Mouse (Mus musculus): ENCODE results near the gene Ubash3a. TPM values are rescaled to one million over a fixed set of nuclear protein-coding genes. Genes with fewer than 3 reads are reported as not detected.

The Ubash3a gene
- polyA plus RNA-seq, 1 experiment from 2014 or later, result 0.42 TPM

- H3K9ac ChIP-seq (ENCODE audit: low read length), result no peak overlapping the region
- 72% methylated on average over 12 of the region's 12 CpGs for WGBS
- DNase-seq (ENCODE audit: low spot score) (no peak), ATAC-seq (ENCODE audit: insufficient read depth, low FRiP score, low TSS enrichment) (no peak)
- H3K36me3 ChIP-seq (ENCODE audit: control insufficient read depth, insufficient read depth, low read length), result no peaks in the 10 kb centered on the region
- H3K27me3 ChIP-seq (ENCODE audit: control insufficient read depth, insufficient read depth, low read length), result no peaks in the 10 kb centered on the region
- H3K4me2 ChIP-seq (ENCODE audit: low read depth), result no peak overlapping the region
- H3K4me1 ChIP-seq (ENCODE audit: control insufficient read depth, insufficient read depth, low read length), result no peaks in the 10 kb centered on the region
- no peaks in the 10 kb centered on the region for H3K9me3 ChIP-seq (ENCODE audit: control insufficient read depth, low read length)
- no peak overlapping the region for H3K4me3 ChIP-seq (ENCODE audit: low read depth, low read length)
- no peak overlapping the region for H3K27ac ChIP-seq (ENCODE audit: low read depth, low read length)
Observed at GRCm38 (mm10) chr17:31183180-31183974, 24.3 kb upstream of the Ubash3a start.

GRCm38 (mm10) chr17:31184269-31184990 is 23.2 kb upstream of the Ubash3a start:
- WGBS, result 84% methylated on average over 12 of the region's 12 CpGs

GRCm38 (mm10) chr17:31187370-31187769 is 20.3 kb upstream of the Ubash3a start:
- no peak overlapping the region for H3K27ac ChIP-seq (ENCODE audit: low read depth, low read length)
- no peaks in the 10 kb centered on the region for H3K36me3 ChIP-seq (ENCODE audit: control insufficient read depth, insufficient read depth, low read length)
- no peaks in the 10 kb centered on the region for H3K27me3 ChIP-seq (ENCODE audit: control insufficient read depth, insufficient read depth, low read length)
- 26% methylated on average over 4 of the region's 4 CpGs for WGBS
- ATAC-seq (ENCODE audit: insufficient read depth, low FRiP score, low TSS enrichment) (no peak), DNase-seq (ENCODE audit: low spot score) (peak; percentile 71)
- H3K9me3 ChIP-seq (ENCODE audit: control insufficient read depth, low read length), result no peaks in the 10 kb centered on the region
- H3K4me2 ChIP-seq (ENCODE audit: low read depth), result no peak overlapping the region
- no peaks in the 10 kb centered on the region for H3K4me1 ChIP-seq (ENCODE audit: control insufficient read depth, insufficient read depth, low read length)
- H3K9ac ChIP-seq (ENCODE audit: low read length), result no peak overlapping the region
- H3K4me3 ChIP-seq (ENCODE audit: low read depth, low read length), result no peak overlapping the region

More at GRCm38 (mm10) chr17:31184269-31184990, 23.2 kb upstream of the Ubash3a start:
- Histone ChIP-seq H3K36me3 (ENCODE audit: control insufficient read depth, insufficient read depth, low read length) (no peaks in the 10 kb centered on the region), H3K9ac (ENCODE audit: low read length) (no peak overlapping the region), H3K4me2 (ENCODE audit: low read depth) (no peak overlapping the region), H3K9me3 (ENCODE audit: control insufficient read depth, low read length) (no peaks in the 10 kb centered on the region), H3K4me1 (ENCODE audit: control insufficient read depth, insufficient read depth, low read length) (no peaks in the 10 kb centered on the region), H3K27ac (ENCODE audit: low read depth, low read length) (no peak overlapping the region), H3K27me3 (ENCODE audit: control insufficient read depth, insufficient read depth, low read length) (no peaks in the 10 kb centered on the region), H3K4me3 (ENCODE audit: low read depth, low read length) (no peak overlapping the region)
- ATAC-seq (ENCODE audit: insufficient read depth, low FRiP score, low TSS enrichment), result no peak
- no peak for DNase-seq (ENCODE audit: low spot score)

- Histone ChIP-seq H3K4me3 (ENCODE audit: low read depth, low read length) (no peak overlapping the region), H3K9ac (ENCODE audit: low read length) (no peak overlapping the region), H3K9me3 (ENCODE audit: control insufficient read depth, low read length) (no peaks in the 10 kb centered on the region), H3K4me2 (ENCODE audit: low read depth) (no peak overlapping the region), H3K36me3 (ENCODE audit: control insufficient read depth, insufficient read depth, low read length) (no peaks in the 10 kb centered on the region), H3K27me3 (ENCODE audit: control insufficient read depth, insufficient read depth, low read length) (no peaks in the 10 kb centered on the region), H3K27ac (ENCODE audit: low read depth, low read length) (no peak overlapping the region), H3K4me1 (ENCODE audit: control insufficient read depth, insufficient read depth, low read length) (no peaks in the 10 kb centered on the region)
- ATAC-seq (ENCODE audit: insufficient read depth, low FRiP score, low TSS enrichment), result no peak
- DNase-seq (ENCODE audit: low spot score), result no peak
- WGBS, result 76% methylated on average over 8 of the region's 8 CpGs
Observed at GRCm38 (mm10) chr17:31191825-31192224, 15.8 kb upstream of the Ubash3a start.

- Histone ChIP-seq H3K36me3 (ENCODE audit: control insufficient read depth, insufficient read depth, low read length) (no peaks in the 10 kb centered on the region), H3K9me3 (ENCODE audit: control insufficient read depth, low read length) (no peaks in the 10 kb centered on the region), H3K27me3 (ENCODE audit: control insufficient read depth, insufficient read depth, low read length) (no peaks in the 10 kb centered on the region), H3K9ac (ENCODE audit: low read length) (no peak overlapping the region), H3K4me1 (ENCODE audit: control insufficient read depth, insufficient read depth, low read length) (no peaks in the 10 kb centered on the region), H3K4me2 (ENCODE audit: low read depth) (no peak overlapping the region), H3K27ac (ENCODE audit: low read depth, low read length) (no peak overlapping the region), H3K4me3 (ENCODE audit: low read depth, low read length) (no peak overlapping the region)
- DNase-seq (ENCODE audit: low spot score) (no peak), ATAC-seq (ENCODE audit: insufficient read depth, low FRiP score, low TSS enrichment) (no peak)
- WGBS, result 59% methylated on average over 2 of the region's 2 CpGs
Observed at GRCm38 (mm10) chr17:31192663-31193062, 15.0 kb upstream of the Ubash3a start.

GRCm38 (mm10) chr17:31193360-31193759 is 14.3 kb upstream of the Ubash3a start:
- WGBS, result 86% methylated on average over 9 of the region's 9 CpGs
- Histone ChIP-seq H3K4me2 (ENCODE audit: low read depth) (no peak overlapping the region), H3K27ac (ENCODE audit: low read depth, low read length) (no peak overlapping the region), H3K27me3 (ENCODE audit: control insufficient read depth, insufficient read depth, low read length) (no peaks in the 10 kb centered on the region), H3K9ac (ENCODE audit: low read length) (no peak overlapping the region), H3K4me3 (ENCODE audit: low read depth, low read length) (no peak overlapping the region), H3K9me3 (ENCODE audit: control insufficient read depth, low read length) (no peaks in the 10 kb centered on the region), H3K36me3 (ENCODE audit: control insufficient read depth, insufficient read depth, low read length) (no peaks in the 10 kb centered on the region), H3K4me1 (ENCODE audit: control insufficient read depth, insufficient read depth, low read length) (no peaks in the 10 kb centered on the region)
- ATAC-seq (ENCODE audit: insufficient read depth, low FRiP score, low TSS enrichment), result no peak
- no peak for DNase-seq (ENCODE audit: low spot score)

- H3K27ac ChIP-seq (ENCODE audit: low read depth, low read length), result no peak overlapping the region
- ATAC-seq (ENCODE audit: insufficient read depth, low FRiP score, low TSS enrichment) (no peak), DNase-seq (ENCODE audit: low spot score) (no peak)
- no peak overlapping the region for H3K4me2 ChIP-seq (ENCODE audit: low read depth)
- no peak overlapping the region for H3K4me3 ChIP-seq (ENCODE audit: low read depth, low read length)
- no peaks in the 10 kb centered on the region for H3K9me3 ChIP-seq (ENCODE audit: control insufficient read depth, low read length)
- WGBS, result 93% methylated on average over 6 of the region's 6 CpGs
- H3K36me3 ChIP-seq (ENCODE audit: control insufficient read depth, insufficient read depth, low read length), result no peaks in the 10 kb centered on the region
- H3K27me3 ChIP-seq (ENCODE audit: control insufficient read depth, insufficient read depth, low read length), result no peaks in the 10 kb centered on the region
- no peaks in the 10 kb centered on the region for H3K4me1 ChIP-seq (ENCODE audit: control insufficient read depth, insufficient read depth, low read length)
- H3K9ac ChIP-seq (ENCODE audit: low read length), result no peak overlapping the region
Observed at GRCm38 (mm10) chr17:31195207-31195606, 12.5 kb upstream of the Ubash3a start.

- H3K27me3 ChIP-seq (ENCODE audit: control insufficient read depth, insufficient read depth, low read length), result no peaks in the 10 kb centered on the region
- 88% methylated on average over 7 of the region's 7 CpGs for WGBS
- ATAC-seq (ENCODE audit: insufficient read depth, low FRiP score, low TSS enrichment), result no peak
Observed at GRCm38 (mm10) chr17:31196283-31196682, 11.4 kb upstream of the Ubash3a start.

GRCm38 (mm10) chr17:31198877-31199276 is 8.8 kb upstream of the Ubash3a start, which contains the start of gene Tmprss3:
Gene Tmprss3 (minus strand): TSS chr17:31198977.
- H3K9ac ChIP-seq (ENCODE audit: low read length), result no peak within 1 kb of the TSS
- H3K36me3 ChIP-seq (ENCODE audit: control insufficient read depth, insufficient read depth, low read length), result no peaks in the 10 kb centered on the region
- DNase-seq (ENCODE audit: low spot score), result no peak
- H3K27me3 ChIP-seq (ENCODE audit: control insufficient read depth, insufficient read depth, low read length), result no peaks in the 10 kb centered on the region
- H3K4me3 ChIP-seq (ENCODE audit: low read depth, low read length), result no peak within 1 kb of the TSS
- H3K27ac ChIP-seq (ENCODE audit: low read depth, low read length), result no peak within 1 kb of the TSS
- no peaks in the 10 kb centered on the region for H3K4me1 ChIP-seq (ENCODE audit: control insufficient read depth, insufficient read depth, low read length)
- no peak within 1 kb of the TSS for H3K4me2 ChIP-seq (ENCODE audit: low read depth)
- WGBS, result 93% methylated on average over 11 of the region's 11 CpGs
- no peak for ATAC-seq (ENCODE audit: insufficient read depth, low FRiP score, low TSS enrichment)
- H3K9me3 ChIP-seq (ENCODE audit: control insufficient read depth, low read length), result no peaks in the 10 kb centered on the region

More at GRCm38 (mm10) chr17:31196283-31196682, 11.4 kb upstream of the Ubash3a start:
- Histone ChIP-seq H3K9me3 (ENCODE audit: control insufficient read depth, low read length) (no peaks in the 10 kb centered on the region), H3K4me2 (ENCODE audit: low read depth) (no peak overlapping the region), H3K36me3 (ENCODE audit: control insufficient read depth, insufficient read depth, low read length) (no peaks in the 10 kb centered on the region), H3K4me1 (ENCODE audit: control insufficient read depth, insufficient read depth, low read length) (no peaks in the 10 kb centered on the region), H3K4me3 (ENCODE audit: low read depth, low read length) (no peak overlapping the region), H3K9ac (ENCODE audit: low read length) (no peak overlapping the region), H3K27ac (ENCODE audit: low read depth, low read length) (no peak overlapping the region)
- DNase-seq (ENCODE audit: low spot score), result no peak
